Mouse (Mus musculus) kidney, postnatal 0 days (tissue): ENCODE measurements around the gene Clpsl2. TPM values are rescaled to one million over a fixed set of nuclear protein-coding genes. Genes with fewer than 3 reads are reported as not detected.

Experiments used
- ATAC-seq: fragments of 200-750 bp; cut with Nextera tagmentation; replicated peaks from 2 replicates; pipeline ENCODE4 v1.8.0; 2017; ENCODE audit warnings: low read depth, moderate number of reproducible peaks, moderate TSS enrichment, moderate library complexity; ENCODE audit not compliant: low FRiP score
- DNase-seq: peaks from one replicate; pipeline ENCODE4 v3.0.0-alpha.2; 2016; ENCODE audit warnings: low spot score
- H3K27ac ChIP-seq: fragments of 300-500 bp; sonication (generic); 2 replicates; pipeline ENCODE4 v1.5.1; 2014; ENCODE audit warnings: mild to moderate bottlenecking
- H3K27me3 ChIP-seq: fragments of 300-500 bp; sonication (generic); 2 replicates; pipeline ENCODE4 v1.6.1; 2014; ENCODE audit warnings: low read length, mixed read lengths; ENCODE audit not compliant: insufficient read depth
- H3K36me3 ChIP-seq: fragments of 300-500 bp; sonication (generic); 2 replicates; pipeline ENCODE4 v1.6.1; 2014; ENCODE audit warnings: low read length, mixed read lengths; ENCODE audit not compliant: insufficient read depth
- H3K4me1 ChIP-seq: fragments of 300-500 bp; sonication (generic); replicated peaks from 2 replicates; pipeline ENCODE4 v1.6.1; 2014; ENCODE audit warnings: antibody characterized with exemption, low read length, mixed read lengths; ENCODE audit not compliant: insufficient read depth
- H3K4me2 ChIP-seq: fragments of 300-500 bp; sonication (generic); 2 replicates; pipeline ENCODE4 v1.6.1; 2014; ENCODE audit warnings: mild to moderate bottlenecking, low read length, moderate library complexity, mixed read lengths
- H3K4me3 ChIP-seq: fragments of 300-500 bp; sonication (generic); replicated peaks from 2 replicates; pipeline ENCODE4 v1.5.1; 2014; ENCODE audit warnings: low read depth, low read length
- H3K9ac ChIP-seq: fragments of 300-500 bp; sonication (generic); 2 replicates; pipeline ENCODE4 v1.6.1; 2014; ENCODE audit warnings: low read depth, low read length
- H3K9me3 ChIP-seq: fragments of 300-500 bp; sonication (generic); replicated peaks from 2 replicates; pipeline ENCODE4 v1.6.1; 2016; ENCODE audit warnings: low read length, inconsistent platforms, mixed read lengths
- CTCF ChIP-seq: IDR thresholded peaks from 2 replicates; pipeline ENCODE4 v1.5.1; 2016; ENCODE audit warnings: antibody characterized with exemption, low read depth, mild to moderate bottlenecking, moderate library complexity
- WGBS: fragments of 180-500 bp; shearing (Covaris S2); extraction: QIAGEN DNeasy Blood & Tissue Kit; methylation state at CpG from one replicate; pipeline ENCODE4 v1.1.7; 2014; 5-methylcytosine and 5-hydroxymethylcytosine counted together
- microRNA-seq: library from miRNA; unstranded; fragments of <30 nt; microRNA quantifications from one replicate; pipeline ENCODE4, GENCODE M21; 2016
- polyA plus RNA-seq: library from polyadenylated mRNA; unstranded; fragments of >200 nt; fragmentation: Nextera tagmentation; extraction: Ambion mirVana; gene quantifications from 2 replicates; pipeline ENCODE4 v1.2.1, GENCODE M21; 2015

Gene Clpsl2
- polyA plus RNA-seq, 1 experiment from 2014 or later: not detected

DNA sequence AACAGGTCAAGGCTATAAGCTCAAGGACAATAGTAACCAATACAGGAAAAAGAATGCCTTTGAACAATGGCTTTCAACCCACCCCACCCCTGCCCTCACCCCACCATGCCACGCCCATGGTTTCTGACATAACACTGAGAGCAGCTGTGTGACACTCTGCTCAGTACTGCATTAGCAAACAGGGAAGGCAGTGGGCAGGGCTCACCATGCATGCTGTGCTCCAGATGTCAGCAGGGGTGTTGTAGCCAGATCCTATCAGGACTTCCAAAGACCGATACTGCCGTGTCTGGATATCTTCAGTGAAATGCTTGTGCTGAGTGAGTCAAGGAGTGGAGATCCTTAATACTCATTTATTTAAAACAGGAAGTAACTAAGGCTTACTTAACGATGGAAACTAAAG is 44.8 kb downstream of the Clpsl2 start:
- no peaks in the 10 kb centered on the region for H3K9me3 ChIP-seq
- no peak overlapping the region for H3K4me2 ChIP-seq
- WGBS: 78% methylated on average over 4 of the region's 4 CpGs
- H3K36me3 ChIP-seq: peaks cover 62% of the 10 kb centered on the region
- H3K4me3 ChIP-seq: no peak overlapping the region
- ATAC-seq (no peak), DNase-seq (no peak)
- H3K4me1 ChIP-seq: no peaks in the 10 kb centered on the region
- H3K9ac ChIP-seq: no peak overlapping the region
- TF ChIP-seq CTCF: no peak
- H3K27me3 ChIP-seq: no peaks in the 10 kb centered on the region
- H3K27ac ChIP-seq: no peak overlapping the region

DNA sequence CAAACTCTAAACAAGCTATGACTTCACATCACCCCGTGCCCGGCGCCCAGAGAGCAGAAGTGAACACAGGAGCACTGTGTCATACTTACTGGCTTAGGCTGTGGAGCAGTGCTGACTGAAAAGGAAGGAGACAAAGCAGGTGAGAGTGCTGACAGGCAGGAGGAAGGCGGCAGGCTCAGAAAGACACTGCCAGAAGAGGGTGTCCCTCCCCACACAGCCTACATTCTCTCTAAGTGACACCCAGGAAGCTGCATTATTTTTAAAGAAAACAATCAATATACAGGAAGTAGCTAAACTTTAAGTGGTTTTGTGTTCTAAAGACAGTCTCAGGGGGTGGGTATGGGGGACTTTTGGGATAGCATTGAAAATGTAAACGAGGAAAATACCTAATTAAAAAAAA is 51.6 kb downstream of the Clpsl2 start:
- Histone ChIP-seq H3K9me3 (no peaks in the 10 kb centered on the region), H3K4me2 (no peak overlapping the region), H3K36me3 (peaks cover 78% of the 10 kb centered on the region), H3K4me3 (no peak overlapping the region), H3K9ac (no peak overlapping the region), H3K4me1 (no peaks in the 10 kb centered on the region), H3K27me3 (no peaks in the 10 kb centered on the region), H3K27ac (no peak overlapping the region)
- no peak for ATAC-seq
- DNase-seq: no peak
- TF ChIP-seq CTCF: no peak
- WGBS: 87% methylated on average over 5 of the region's 5 CpGs

DNA sequence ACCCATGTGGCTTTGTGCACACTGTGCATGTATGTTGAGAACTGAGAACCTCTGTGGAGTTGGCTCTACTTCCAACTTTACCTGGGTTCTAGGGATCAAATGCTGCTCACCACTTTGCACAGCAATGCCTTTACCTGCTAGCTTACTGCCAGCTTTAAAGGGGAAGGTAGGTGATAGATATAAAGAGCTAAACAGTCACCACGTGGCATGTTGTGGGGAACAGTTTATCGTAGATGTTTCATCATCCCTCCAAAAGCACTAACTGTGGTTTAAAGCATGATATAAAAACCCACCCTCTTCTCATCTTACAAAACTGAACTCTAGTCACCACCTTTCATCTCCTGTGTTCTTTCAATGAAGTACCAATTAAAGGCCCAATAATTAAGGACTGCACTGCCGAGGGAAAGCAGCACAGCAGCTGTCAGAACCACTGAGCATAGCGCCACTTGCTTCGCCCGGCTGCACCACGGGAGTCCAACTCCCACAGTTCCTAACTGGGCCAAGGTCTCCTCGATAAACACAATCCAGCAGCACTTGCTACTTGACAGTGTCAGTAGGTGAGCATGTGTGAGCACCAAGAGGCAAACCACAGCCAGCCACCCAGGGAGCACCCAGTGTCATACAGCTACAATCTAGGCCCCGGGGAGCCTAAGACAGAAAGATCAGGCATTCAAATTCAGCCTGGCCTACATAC is 52.5 kb downstream of the Clpsl2 start:
- Histone ChIP-seq H3K9me3 (no peaks in the 10 kb centered on the region), H3K4me1 (no peaks in the 10 kb centered on the region), H3K27ac (no peak overlapping the region), H3K27me3 (no peaks in the 10 kb centered on the region), H3K36me3 (peaks cover 74% of the 10 kb centered on the region), H3K9ac (no peak overlapping the region), H3K4me3 (no peak overlapping the region), H3K4me2 (no peak overlapping the region)
- TF ChIP-seq CTCF: no peak
- ATAC-seq: no peak; the same call in 1 of the 2 replicates
- no peak for DNase-seq
- WGBS: 56% methylated on average over 9 of the region's 9 CpGs

Small RNAs within 50 kb of the gene (microRNA-seq; reads per million reads assigned to microRNA genes)
- not detected for gene Gm25195
- gene Mir6969: not detected

Other genes starting within 250 kb of the Clpsl2 start
- gene Fance, start 235.9 kb upstream of the Clpsl2 start, polyA plus RNA-seq: 24.9 and 29.5 TPM in 2 replicates
- gene Rpl10a, start 220.9 kb upstream of the Clpsl2 start, polyA plus RNA-seq: 645 and 750 TPM in 2 replicates
- 7.7 and 8.5 TPM in 2 replicates for gene Tead3, start 198.6 kb upstream of the Clpsl2 start, polyA plus RNA-seq
- gene Tulp1, start 184.2 kb upstream of the Clpsl2 start, polyA plus RNA-seq: 3.6 and 3.9 TPM in 2 replicates
- 16.2 and 20.4 TPM in 2 replicates for gene Fkbp5, start 31.9 kb upstream of the Clpsl2 start, polyA plus RNA-seq
- not detected in 2 replicates for gene Armc12, start 18.6 kb upstream of the Clpsl2 start, polyA plus RNA-seq
- not detected in 2 replicates for gene Clps, start 11.4 kb downstream of the Clpsl2 start, polyA plus RNA-seq
- 0.17 TPM in 1 of 2 replicates, not detected in the other for gene Lhfpl5, start 26.2 kb downstream of the Clpsl2 start, polyA plus RNA-seq
- gene Srpk1, start 73.3 kb downstream of the Clpsl2 start, polyA plus RNA-seq: 79.2 and 85.8 TPM in 2 replicates
- 0.56 and 0.76 TPM in 2 replicates for gene Slc26a8, start 140.8 kb downstream of the Clpsl2 start, polyA plus RNA-seq
- 33.8 and 34.0 TPM in 2 replicates for gene Mapk14, start 141.9 kb downstream of the Clpsl2 start, polyA plus RNA-seq
- gene AC170998.1, start 176.7 kb downstream of the Clpsl2 start, polyA plus RNA-seq: 0.66 and 0.71 TPM in 2 replicates
- 43.5 and 47.7 TPM in 2 replicates for gene Mapk13, start 219.9 kb downstream of the Clpsl2 start, polyA plus RNA-seq